Mouse (Mus musculus) small intestine, adult 2 months (tissue): Measurements from ENCODE around the gene Lexm. TPM values are rescaled to one million over a fixed set of nuclear protein-coding genes. Genes with fewer than 3 reads are reported as not detected.

ENCODE experiments used
- H3K27ac ChIP-seq: fragments of 200-500 bp; 2 replicates; pipeline ENCODE4 v1.5.1; 2012; ENCODE audit warnings: low read depth, low read length, control low read depth, inconsistent platforms; ENCODE audit not compliant: insufficient read depth
- H3K27me3 ChIP-seq: fragments of 200-500 bp; 2 replicates; pipeline ENCODE4 v1.6.1; 2012; ENCODE audit warnings: mild to moderate bottlenecking, moderate library complexity, low read length, inconsistent platforms; ENCODE audit not compliant: control insufficient read depth, insufficient read depth
- H3K36me3 ChIP-seq: fragments of 200-500 bp; 2 replicates; pipeline ENCODE4 v1.6.1; 2012; ENCODE audit warnings: mild to moderate bottlenecking, low read length, control low read depth, inconsistent platforms; ENCODE audit not compliant: control insufficient read depth, insufficient read depth
- H3K4me1 ChIP-seq: fragments of 200-500 bp; 2 replicates; pipeline ENCODE4 v1.6.1; 2012; ENCODE audit warnings: low read length, inconsistent platforms, mixed read lengths; ENCODE audit not compliant: control insufficient read depth, insufficient read depth, insufficient read length
- H3K4me3 ChIP-seq: fragments of 200-500 bp; 2 replicates; pipeline ENCODE4 v1.5.1; 2012; ENCODE audit warnings: low read depth, mild to moderate bottlenecking, control low read depth, inconsistent platforms, low read length, moderate library complexity
- CTCF ChIP-seq: fragments of 200-500 bp; IDR thresholded peaks from 2 replicates; pipeline ENCODE4 v1.5.1; 2012; ENCODE audit warnings: low read depth, mild to moderate bottlenecking, control low read depth, inconsistent platforms, low read length, moderate library complexity, mixed read lengths; ENCODE audit not compliant: insufficient replicate concordance, insufficient read length; ENCODE audit errors: extremely low read depth
- POLR2A ChIP-seq: fragments of 200-500 bp; IDR thresholded peaks from 2 replicates; pipeline ENCODE4 v1.6.1; 2012; ENCODE audit warnings: low read depth, mild to moderate bottlenecking, control low read depth, inconsistent platforms, low read length, moderate library complexity
- WGBS: fragments of 180-500 bp; shearing (Covaris S2); methylation state at CpG from one replicate; pipeline ENCODE4 v1.1.7; 2018; 5-methylcytosine and 5-hydroxymethylcytosine counted together
- polyA plus RNA-seq: library from polyadenylated mRNA; depleted of rRNA; stranded (reverse); fragments of >200 nt; gene quantifications from 2 replicates; pipeline ENCODE4 v1.2.3, GENCODE M21; 2012

Gene Lexm
- polyA plus RNA-seq, 1 experiment: not detected

GRCm38 (mm10) chr4:106560213-106560845, 56.7 kb downstream of the Lexm start:
- H3K4me1 ChIP-seq: peaks cover 18% of the 10 kb centered on the region
- H3K4me3 ChIP-seq: peak overlapping the region; percentile 74
- H3K36me3 ChIP-seq: peaks cover 13% of the 10 kb centered on the region
- 4% methylated on average over 20 of the region's 20 CpGs for whole genome bisulfite sequencing
- peak overlapping the region; percentile 92 for H3K27ac ChIP-seq
- H3K27me3 ChIP-seq: no peaks in the 10 kb centered on the region
- no peak for TF ChIP-seq POLR2A
- no peak for TF ChIP-seq CTCF

- H3K36me3 ChIP-seq: peaks cover 6% of the 10 kb centered on the region
- no peaks in the 10 kb centered on the region for H3K27me3 ChIP-seq
- 19% methylated on average over 13 of the region's 13 CpGs for WGBS
- TF ChIP-seq CTCF (no peak), POLR2A (no peak)
- peak overlapping the region; percentile 92 for H3K27ac ChIP-seq
- no peak overlapping the region for H3K4me3 ChIP-seq
- H3K4me1 ChIP-seq: peaks cover 18% of the 10 kb centered on the region
Observed at GRCm38 (mm10) chr4:106559343-106560212, 57.5 kb downstream of the Lexm start.

DNA sequence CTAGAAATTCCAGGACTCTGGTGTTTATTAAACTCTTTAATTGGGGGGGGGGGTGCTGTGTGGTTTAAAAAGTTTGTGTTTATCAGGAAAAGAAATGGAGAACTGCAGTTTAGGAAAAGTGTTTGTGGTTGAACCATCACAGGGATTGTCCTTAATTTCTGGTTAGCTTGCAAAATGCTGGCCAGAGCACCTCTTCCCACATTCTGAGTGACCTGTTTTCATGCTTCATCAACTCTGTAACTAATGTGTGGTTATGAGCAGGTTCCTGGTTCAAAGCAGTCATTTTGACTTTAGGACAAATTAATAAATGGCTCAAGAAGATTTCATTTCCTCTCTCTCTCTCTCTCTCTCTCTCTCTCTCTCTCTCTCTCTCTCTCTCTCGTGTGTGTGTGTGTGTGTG, 59.1 kb downstream of the Lexm start:
- no peaks in the 10 kb centered on the region for H3K36me3 ChIP-seq
- H3K27ac ChIP-seq: no peak overlapping the region
- WGBS: no CpG with 5 or more reads among the region's 1 CpGs
- H3K27me3 ChIP-seq: no peaks in the 10 kb centered on the region
- H3K4me3 ChIP-seq: no peak overlapping the region
- TF ChIP-seq POLR2A (no peak), CTCF (no peak)
- H3K4me1 ChIP-seq: peaks cover 15% of the 10 kb centered on the region

GRCm38 (mm10) chr4:106557262-106557661, 59.8 kb downstream of the Lexm start:
- Histone ChIP-seq H3K4me3 (no peak overlapping the region), H3K4me1 (peaks cover 14% of the 10 kb centered on the region), H3K27ac (no peak overlapping the region), H3K27me3 (no peaks in the 10 kb centered on the region), H3K36me3 (no peaks in the 10 kb centered on the region)
- 43% methylated on average over 5 of the region's 5 CpGs for WGBS
- TF ChIP-seq POLR2A (no peak), CTCF (no peak)

GRCm38 (mm10) chr4:106550516-106551166, 66.4 kb downstream of the Lexm start:
- Histone ChIP-seq H3K27ac (peak overlapping the region; percentile 86), H3K4me1 (peaks cover 30% of the 10 kb centered on the region; the same call in 1 of the 2 replicates), H3K27me3 (no peaks in the 10 kb centered on the region), H3K4me3 (no peak overlapping the region), H3K36me3 (no peaks in the 10 kb centered on the region)
- WGBS: 28% methylated on average over 8 of the region's 8 CpGs
- TF ChIP-seq POLR2A (no peak), CTCF (no peak)

- no peaks in the 10 kb centered on the region for H3K36me3 ChIP-seq
- WGBS: 23% methylated on average over 3 of the region's 3 CpGs
- no peak for TF ChIP-seq POLR2A
- TF ChIP-seq CTCF: no peak
- H3K27ac ChIP-seq: peak overlapping the region; percentile 60
- peaks cover 39% of the 10 kb centered on the region for H3K4me1 ChIP-seq
- no peak overlapping the region for H3K4me3 ChIP-seq
- no peaks in the 10 kb centered on the region for H3K27me3 ChIP-seq
Observed at GRCm38 (mm10) chr4:106548113-106548512, 68.9 kb downstream of the Lexm start.

DNA sequence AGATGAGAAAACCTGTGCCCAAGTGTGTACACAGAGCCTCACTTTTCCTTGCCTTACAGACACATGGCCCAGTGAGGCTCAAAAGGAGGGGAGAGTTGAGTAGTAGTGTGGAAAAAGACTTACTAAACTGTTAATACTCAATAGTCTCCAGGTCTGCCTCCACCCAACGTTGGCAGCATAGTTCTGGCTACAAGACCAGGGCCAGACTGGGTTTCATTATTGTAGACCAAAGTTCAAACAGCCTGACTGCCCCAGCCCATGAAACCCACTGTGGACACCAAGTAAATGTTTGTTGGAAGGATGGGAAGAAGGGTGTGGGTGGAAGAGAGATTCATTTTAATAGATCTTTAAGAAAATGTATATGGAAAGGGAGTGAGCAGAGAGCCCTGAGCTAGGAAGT, 70.1 kb downstream of the Lexm start:
- WGBS: 24% methylated on average over 1 of the region's 1 CpGs
- no peak overlapping the region for H3K4me3 ChIP-seq
- TF ChIP-seq CTCF (no peak), POLR2A (no peak)
- peaks cover 36% of the 10 kb centered on the region for H3K4me1 ChIP-seq
- no peaks in the 10 kb centered on the region for H3K27me3 ChIP-seq
- H3K27ac ChIP-seq: peak overlapping the region; percentile 35; the same call in 1 of the 2 replicates
- no peaks in the 10 kb centered on the region for H3K36me3 ChIP-seq
